Mouse (Mus musculus) olfactory bulb, adult 2 months (tissue): ENCODE measurements around the gene Mob3a. TPM values are rescaled to one million over a fixed set of nuclear protein-coding genes. Genes with fewer than 3 reads are reported as not detected.

ENCODE experiments used
- H3K27ac ChIP-seq: fragments of 200-500 bp; 2 replicates; pipeline ENCODE4 v1.5.1; 2012; ENCODE audit warnings: low read depth, low read length; ENCODE audit not compliant: insufficient read depth
- H3K4me1 ChIP-seq: fragments of 200-500 bp; 2 replicates; pipeline ENCODE4 v1.6.1; 2012; ENCODE audit warnings: low read length; ENCODE audit not compliant: control insufficient read depth, insufficient read depth
- H3K4me3 ChIP-seq: fragments of 200-500 bp; 2 replicates; pipeline ENCODE4 v1.5.1; 2012; ENCODE audit warnings: mild to moderate bottlenecking, low read depth, low read length, moderate library complexity; ENCODE audit not compliant: insufficient read depth
- CTCF ChIP-seq: fragments of 200-500 bp; IDR thresholded peaks from 2 replicates; pipeline ENCODE4 v1.5.1; 2012; ENCODE audit warnings: low read depth, mild to moderate bottlenecking, low read length, moderate library complexity; ENCODE audit not compliant: insufficient read depth
- POLR2A ChIP-seq: fragments of 200-500 bp; IDR thresholded peaks from 2 replicates; pipeline ENCODE4 v1.6.1; 2012; ENCODE audit warnings: mild to moderate bottlenecking, low read depth, low read length, moderate library complexity; ENCODE audit not compliant: insufficient read depth
- WGBS: fragments of 180-500 bp; shearing (Covaris S2); methylation state at CpG from one replicate; pipeline ENCODE4 v1.1.7; 2018; 5-methylcytosine and 5-hydroxymethylcytosine counted together
- polyA plus RNA-seq: library from polyadenylated mRNA; stranded (reverse); fragments of >200 nt; gene quantifications from 2 replicates; pipeline ENCODE4 v1.2.4, GENCODE M21; 2012; ENCODE audit warnings: low replicate concordance; ENCODE audit not compliant: missing spikeins, insufficient read depth, insufficient read length

Gene Mob3a
- polyA plus RNA-seq, 1 experiment, result not detected

- Histone ChIP-seq H3K4me1 (peaks cover 12% of the 10 kb centered on the region), H3K27ac (no peak overlapping the region), H3K4me3 (no peak overlapping the region)
- 79% methylated on average over 1 of the region's 1 CpGs for WGBS
- TF ChIP-seq POLR2A (no peak), CTCF (no peak)
Observed at GRCm38 (mm10) chr10:80683647-80684046, 18.1 kb downstream of the Mob3a start.

DNA sequence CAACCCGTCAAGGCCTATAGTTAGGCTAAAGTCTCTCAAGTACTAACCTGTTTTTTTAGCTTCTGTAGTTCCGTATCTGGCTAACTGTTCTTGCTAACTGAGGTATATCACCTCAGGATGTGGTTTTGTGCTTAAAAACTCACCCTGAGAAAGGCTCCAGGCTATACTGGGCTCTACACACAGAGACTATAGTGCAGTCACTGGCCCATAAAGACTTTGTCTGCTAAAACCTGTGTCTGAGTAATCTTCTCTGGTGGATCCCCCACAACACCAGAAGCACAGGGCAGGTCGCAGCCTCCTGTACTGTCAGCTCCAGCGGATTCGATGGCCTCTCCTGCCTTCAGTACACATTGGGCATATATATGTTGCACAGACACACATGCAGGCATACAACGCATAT lies 19.8 kb downstream of the Mob3a start:
- Histone ChIP-seq H3K4me1 (peaks cover 23% of the 10 kb centered on the region), H3K4me3 (no peak overlapping the region), H3K27ac (no peak overlapping the region)
- TF ChIP-seq CTCF, result no peak
- WGBS, result 94% methylated on average over 6 of the region's 6 CpGs

DNA sequence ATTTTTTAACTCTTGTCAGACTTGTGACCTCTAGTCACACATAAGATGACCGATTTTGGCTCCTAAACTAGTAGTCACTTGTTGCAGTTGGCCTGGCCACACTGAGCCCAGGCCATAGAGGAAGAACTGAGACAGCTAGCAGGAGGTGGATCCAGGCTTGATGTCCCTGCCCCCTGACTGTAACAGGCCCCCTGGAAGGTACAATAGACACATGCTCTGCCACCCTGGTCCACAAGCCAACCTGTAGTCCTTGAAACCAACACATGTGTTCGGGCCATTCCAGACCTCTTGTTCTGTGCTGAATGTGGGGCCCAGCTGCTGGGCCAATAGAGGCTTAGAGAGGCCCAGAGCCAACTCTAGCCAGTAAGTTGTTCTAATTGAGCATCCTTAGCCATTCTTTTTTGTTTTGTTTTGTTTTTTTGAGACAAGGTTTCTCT lies 21.5 kb downstream of the Mob3a start:
- Histone ChIP-seq H3K4me3 (no peak overlapping the region), H3K4me1 (peaks cover 27% of the 10 kb centered on the region), H3K27ac (no peak overlapping the region)
- TF ChIP-seq CTCF (no peak), POLR2A (no peak)
- 80% methylated on average over 2 of the region's 2 CpGs for WGBS

DNA sequence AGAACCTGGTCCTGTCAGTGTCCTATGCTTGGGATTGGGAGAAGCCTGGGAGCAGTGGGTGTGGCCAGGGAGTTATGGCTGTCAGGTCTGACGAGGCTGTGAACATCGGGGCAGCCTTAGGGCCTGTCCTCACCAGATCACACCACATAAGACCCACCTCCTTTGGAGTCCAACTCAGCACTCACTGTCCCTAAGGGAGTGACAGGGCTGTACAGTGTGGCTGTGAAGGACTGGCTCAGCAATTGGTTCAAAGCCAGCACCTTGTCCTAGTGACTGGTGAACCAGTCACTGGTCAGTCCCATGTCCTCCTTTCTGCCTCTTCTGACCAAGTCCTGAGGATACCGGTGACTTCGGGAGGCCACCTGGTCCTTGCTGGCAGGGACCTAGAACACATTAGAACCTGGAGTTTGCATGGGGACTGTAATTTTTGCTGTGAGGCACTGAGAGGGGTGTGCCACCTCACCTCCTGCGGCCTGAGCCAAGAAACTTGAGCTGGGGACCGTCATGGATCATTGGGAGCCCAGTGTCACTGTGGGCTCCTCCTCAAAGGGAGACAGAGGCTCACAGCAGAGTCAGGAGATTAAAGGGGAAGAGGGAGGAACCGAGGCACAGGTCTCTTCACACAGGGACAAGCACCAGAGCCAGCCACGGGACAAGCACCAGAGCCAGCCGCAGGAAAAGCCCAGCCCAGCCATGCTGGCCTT lies 22.1 kb downstream of the Mob3a start:
- peaks cover 31% of the 10 kb centered on the region for H3K4me1 ChIP-seq
- no peak overlapping the region for H3K27ac ChIP-seq
- 64% methylated on average over 9 of the region's 9 CpGs for WGBS
- TF ChIP-seq CTCF, result no peak
- TF ChIP-seq POLR2A, result no peak
- H3K4me3 ChIP-seq, result no peak overlapping the region

GRCm38 (mm10) chr10:80678601-80679377 lies 23.0 kb downstream of the Mob3a start:
- WGBS, result 44% methylated on average over 10 of the region's 10 CpGs
- TF ChIP-seq CTCF, result no peak
- TF ChIP-seq POLR2A, result no peak
- Histone ChIP-seq H3K4me3 (no peak overlapping the region), H3K4me1 (peaks cover 40% of the 10 kb centered on the region), H3K27ac (peak overlapping the region; percentile 98)

- TF ChIP-seq CTCF (no peak), POLR2A (no peak)
- 6% methylated on average over 8 of the region's 8 CpGs for WGBS
- Histone ChIP-seq H3K4me1 (peaks cover 47% of the 10 kb centered on the region), H3K4me3 (peak within 1 kb of the TSS; percentile 56), H3K27ac (peak within 1 kb of the TSS; percentile 98)
Observed at GRCm38 (mm10) chr10:80677942-80678436, 23.8 kb downstream of the Mob3a start, which contains the start of gene Mknk2. TSS of gene Mknk2 (minus strand) at chr10:80678112.

DNA sequence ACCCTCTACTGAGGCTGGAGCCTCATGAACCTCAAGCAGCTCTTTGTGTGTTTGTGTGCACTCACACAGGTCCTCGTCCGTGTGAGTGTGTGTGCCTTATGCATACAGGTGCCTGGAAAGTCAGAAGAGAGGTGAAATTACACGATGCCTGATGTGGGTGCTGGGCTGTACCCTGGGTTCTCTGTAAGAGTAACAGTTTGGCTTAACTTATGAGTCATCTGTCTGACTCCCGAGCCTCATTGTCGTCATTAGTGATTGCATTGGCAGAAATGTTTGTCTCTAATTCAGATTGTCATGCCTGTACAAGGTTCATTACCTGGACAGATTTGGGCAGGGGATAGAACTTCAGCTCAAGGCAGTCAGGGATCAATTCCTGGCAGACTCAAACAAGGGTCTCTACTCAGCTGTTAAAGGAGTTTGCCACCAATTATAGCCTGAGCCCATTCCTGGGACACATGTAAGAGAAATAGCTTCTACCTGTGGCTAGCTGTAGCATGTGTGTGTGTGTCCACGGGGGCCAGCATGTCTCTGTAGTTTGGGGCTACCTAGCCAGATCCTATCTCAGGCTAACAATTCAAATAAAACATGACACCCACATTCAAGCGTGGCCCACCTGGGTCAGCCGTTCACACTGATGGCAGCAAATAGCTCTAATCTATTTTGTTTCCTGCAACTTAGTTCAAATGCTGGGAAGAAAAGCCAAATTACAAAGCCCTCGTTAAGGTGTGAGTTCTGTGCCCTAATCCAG lies 24.5 kb downstream of the Mob3a start:
- WGBS, result 22% methylated on average over 9 of the region's 9 CpGs
- Histone ChIP-seq H3K4me3 (peak overlapping the region; percentile 56), H3K27ac (peak overlapping the region; percentile 98), H3K4me1 (peaks cover 50% of the 10 kb centered on the region)
- TF ChIP-seq POLR2A (no peak), CTCF (no peak)

DNA sequence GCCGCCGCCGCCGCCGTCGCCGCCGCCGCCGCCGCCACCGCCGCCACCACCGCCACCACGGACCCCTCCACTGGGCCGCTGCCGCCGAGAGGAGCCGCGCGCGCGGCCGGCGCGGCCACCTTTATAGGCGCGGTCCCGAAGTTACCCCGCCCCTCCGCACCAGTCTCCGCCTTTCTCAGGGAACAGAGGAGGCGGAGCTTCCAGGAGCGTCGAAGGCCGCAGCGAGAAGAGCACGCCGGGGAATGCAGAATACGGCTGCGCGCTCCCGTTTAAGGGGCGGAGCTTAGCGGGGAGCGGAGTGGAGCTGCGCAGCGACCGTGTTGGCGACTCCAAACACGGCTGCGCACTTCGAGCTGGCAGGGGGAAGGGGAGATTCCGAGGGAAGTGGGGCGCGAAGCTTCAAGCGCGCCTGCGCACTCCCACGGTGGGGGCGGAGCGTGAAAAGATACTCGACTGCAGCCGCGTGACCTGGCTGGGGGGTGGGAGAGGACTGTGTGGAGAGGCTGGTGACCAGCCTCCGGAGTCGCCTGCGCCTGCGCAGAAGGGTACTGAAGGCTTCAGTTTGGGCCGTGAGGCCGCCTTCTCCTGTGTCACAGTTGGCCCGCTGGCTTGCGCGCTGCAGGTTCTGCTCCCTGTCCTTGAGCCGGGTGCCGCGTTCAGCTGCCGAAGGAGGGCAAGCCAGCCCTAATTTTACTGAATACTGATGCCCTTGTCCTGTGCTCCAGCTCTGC lies 25.4 kb downstream of the Mob3a start:
- TF ChIP-seq CTCF, result no peak
- peak; percentile 98 for TF ChIP-seq POLR2A
- Histone ChIP-seq H3K4me1 (peaks cover 55% of the 10 kb centered on the region), H3K27ac (peak overlapping the region; percentile 98), H3K4me3 (peak overlapping the region; percentile 72)
- WGBS, result under 1% methylated on average over 78 of the region's 78 CpGs
